Mouse (Mus musculus) splenic B cell, adult 2 months (primary cell): ENCODE data around the gene H2afx.
"Not testable (repeated sequence)": the region's sequence is repeated elsewhere in the genome, so short reads cannot be mapped to it uniquely, and the experiment has no call there.

Experiments used
- DNase-seq: peaks from one replicate; pipeline ENCODE4 v3.0.0-alpha.2; 2011; ENCODE audit warnings: low read depth, low spot score
- H3K27me3 ChIP-seq: 2 replicates; pipeline ENCODE4 v1.6.1; 2012; ENCODE audit warnings: mild to moderate bottlenecking, low read length, moderate library complexity, mixed read lengths; ENCODE audit not compliant: control insufficient read depth, poor library complexity, insufficient read depth, severe bottlenecking
- H3K36me3 ChIP-seq: 2 replicates; pipeline ENCODE4 v1.6.1; 2012; ENCODE audit warnings: mild to moderate bottlenecking, low read length, moderate library complexity, mixed read lengths; ENCODE audit not compliant: control insufficient read depth, poor library complexity, insufficient read depth, severe bottlenecking

H2afx gene

DNA sequence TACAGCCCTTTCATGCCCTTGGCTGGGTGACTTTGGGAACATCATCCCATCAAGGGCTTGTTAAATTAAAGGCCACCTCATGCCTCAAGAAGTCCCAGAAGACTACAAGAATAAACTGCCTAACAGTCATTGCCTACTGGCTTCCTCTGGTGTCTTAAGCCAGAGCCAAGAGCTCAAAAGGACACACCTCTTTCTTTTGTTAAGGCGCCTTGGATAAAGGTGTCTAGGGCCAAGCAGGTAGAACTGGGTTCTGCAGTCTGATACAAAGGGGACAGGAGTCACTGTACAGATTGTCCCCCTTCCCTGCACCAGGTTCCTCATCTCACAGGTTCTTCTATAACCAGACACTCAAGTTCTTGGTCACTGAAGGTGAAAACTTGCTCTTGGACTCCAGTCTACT lies 8.1 kb downstream of the H2afx start:
- Histone ChIP-seq H3K36me3 (peaks cover 7% of the 10 kb centered on the region), H3K27me3 (no peaks in the 10 kb centered on the region)
- DNase-seq: no peak

DNA sequence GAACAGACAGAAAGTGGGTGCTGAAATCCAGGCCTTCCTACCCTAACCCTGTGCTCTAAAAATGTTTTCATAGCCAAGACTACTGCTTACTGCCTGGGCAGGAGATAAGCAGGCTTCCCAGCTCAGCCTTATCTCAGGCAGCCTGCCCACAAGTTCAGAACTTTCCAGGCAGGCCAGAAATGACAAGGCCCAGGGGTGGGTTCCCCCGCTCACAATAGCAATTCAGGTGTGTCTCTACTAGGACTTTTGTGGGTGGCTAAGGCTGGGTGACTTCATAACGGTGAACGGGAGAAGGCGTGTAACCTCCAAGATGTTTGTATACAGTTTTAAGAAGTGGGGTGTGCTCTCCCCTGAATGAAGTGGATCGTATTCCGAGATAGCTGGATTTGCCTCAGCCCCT lies 8.8 kb downstream of the H2afx start:
- no peak for DNase-seq
- peaks cover 11% of the 10 kb centered on the region for H3K36me3 ChIP-seq
- H3K27me3 ChIP-seq: no peaks in the 10 kb centered on the region

DNA sequence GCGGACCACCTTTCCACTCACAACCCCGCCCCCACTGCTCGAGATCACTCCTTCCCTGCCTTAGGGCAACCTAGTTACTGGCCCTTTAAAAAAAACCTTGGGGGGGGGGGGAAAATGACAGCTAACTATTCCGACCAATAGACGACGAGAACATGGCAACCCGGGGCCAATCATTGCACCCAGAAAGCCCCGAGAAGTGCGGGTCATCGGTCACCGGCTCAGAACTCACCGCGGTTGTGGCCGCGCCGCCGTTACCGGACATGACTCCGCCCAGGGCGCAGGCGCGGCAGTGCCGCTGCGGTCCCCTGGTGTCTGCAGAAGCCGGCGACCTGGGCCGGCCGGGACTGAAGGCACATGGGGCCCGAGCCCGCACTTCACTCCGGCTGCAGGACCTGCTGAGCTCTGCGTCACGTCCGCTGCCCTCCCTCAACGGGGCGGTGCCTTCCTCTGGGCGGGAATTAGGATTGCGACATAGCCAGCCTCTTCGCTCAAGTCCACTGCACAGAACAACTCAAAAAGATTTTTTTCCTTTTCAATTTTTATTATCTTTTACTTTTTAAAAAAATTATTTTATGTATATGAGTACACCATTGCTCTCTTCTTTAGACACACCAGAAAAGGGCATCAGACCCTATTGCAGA lies 9.4 kb downstream of the H2afx start, which contains the start of gene Hmbs:
TSS of gene Hmbs (minus strand) at position 448 of the 641 bp plus-strand sequence.
- Histone ChIP-seq H3K36me3 (peaks cover 16% of the 10 kb centered on the region), H3K27me3 (no peaks in the 10 kb centered on the region)
- DNase-seq: peak; percentile 89

DNA sequence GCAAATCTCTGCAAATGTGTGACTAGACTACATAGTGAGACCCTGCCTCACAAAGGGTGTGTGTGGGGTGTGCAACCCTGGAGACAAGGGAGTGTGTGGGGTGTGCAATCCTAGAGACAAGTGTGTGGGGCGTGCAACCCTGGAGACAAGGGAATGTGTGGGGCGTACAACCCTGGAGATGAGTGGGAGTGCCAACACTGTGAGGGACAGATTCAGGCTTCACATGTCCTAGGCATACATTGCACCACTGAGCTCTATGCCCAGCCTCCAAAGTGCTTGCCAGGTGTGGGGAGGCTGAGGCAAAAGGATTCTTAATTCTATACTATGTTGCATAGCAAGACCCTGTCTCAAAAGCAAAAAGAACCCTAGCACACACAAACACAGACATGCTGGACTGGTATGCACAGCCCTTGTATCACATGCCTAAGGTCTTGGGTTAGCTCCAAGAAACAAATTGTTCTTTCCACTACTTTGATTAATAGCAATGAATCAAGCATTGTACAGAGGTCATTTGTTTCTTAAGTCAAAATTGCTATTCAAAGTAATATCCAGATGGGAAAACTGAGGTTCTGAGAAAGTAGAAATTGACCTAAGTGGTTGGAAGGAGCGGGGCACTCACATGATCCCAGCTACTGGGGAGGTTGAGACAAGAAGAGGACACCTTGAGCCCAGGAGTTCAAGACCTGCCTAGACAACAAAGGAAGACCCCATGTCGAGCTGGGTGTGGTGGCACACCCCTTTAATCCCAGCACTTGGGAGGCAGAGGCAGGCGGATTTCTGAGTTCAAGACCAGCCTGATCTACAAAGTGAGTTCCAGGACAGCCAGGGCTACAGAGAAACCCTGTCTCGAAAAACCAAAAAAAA lies 11.3 kb downstream of the H2afx start:
- no peak for DNase-seq
- peaks cover 21% of the 10 kb centered on the region for H3K36me3 ChIP-seq

DNA sequence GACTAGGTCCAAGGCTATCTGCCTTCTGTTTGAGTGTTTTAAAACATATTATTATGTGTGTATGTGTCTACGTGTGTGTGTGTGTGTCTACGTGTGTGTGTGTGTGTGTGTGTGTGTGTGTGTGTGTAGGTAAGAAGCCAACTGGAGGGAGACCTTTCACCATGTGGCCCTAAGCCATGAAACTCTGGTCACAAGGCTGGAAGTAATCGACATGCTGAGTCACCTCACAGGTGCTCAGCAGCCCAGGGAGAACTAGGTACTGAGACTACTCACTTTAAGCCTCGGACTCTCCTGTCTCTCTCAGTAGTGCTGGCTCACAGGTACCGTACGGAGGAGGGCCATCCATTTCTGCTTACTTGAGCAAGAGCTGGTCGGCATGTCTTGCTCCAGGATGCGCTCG lies 12.7 kb downstream of the H2afx start:
- Histone ChIP-seq H3K27me3 (no peaks in the 10 kb centered on the region), H3K36me3 (peaks cover 22% of the 10 kb centered on the region)
- DNase-seq: no peak

More for the DNA sequence above, 11.3 kb downstream of the H2afx start:
- H3K27me3 ChIP-seq: no peaks in the 10 kb centered on the region

DNA sequence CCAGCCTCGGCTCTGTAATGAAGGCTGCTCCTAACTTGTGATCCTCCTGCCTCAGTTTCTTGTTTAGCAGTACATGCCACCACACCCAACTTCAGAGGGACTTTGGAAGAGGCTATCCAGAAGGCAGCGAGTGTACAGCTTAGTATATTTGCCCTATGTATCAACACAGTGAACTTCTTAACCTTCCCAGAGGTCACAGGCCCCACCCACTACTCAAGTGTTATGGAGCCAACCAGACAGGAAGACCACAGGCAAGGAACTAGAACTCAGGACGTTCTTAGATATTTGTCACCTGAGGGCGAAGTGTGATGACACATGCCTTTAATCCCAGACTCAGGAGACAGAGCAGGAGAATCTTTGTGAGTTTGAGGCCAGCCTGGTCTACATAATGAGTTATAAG lies 13.1 kb downstream of the H2afx start:
- no peak for DNase-seq
- H3K27me3 ChIP-seq: no peaks in the 10 kb centered on the region
- H3K36me3 ChIP-seq: peaks cover 22% of the 10 kb centered on the region

DNA sequence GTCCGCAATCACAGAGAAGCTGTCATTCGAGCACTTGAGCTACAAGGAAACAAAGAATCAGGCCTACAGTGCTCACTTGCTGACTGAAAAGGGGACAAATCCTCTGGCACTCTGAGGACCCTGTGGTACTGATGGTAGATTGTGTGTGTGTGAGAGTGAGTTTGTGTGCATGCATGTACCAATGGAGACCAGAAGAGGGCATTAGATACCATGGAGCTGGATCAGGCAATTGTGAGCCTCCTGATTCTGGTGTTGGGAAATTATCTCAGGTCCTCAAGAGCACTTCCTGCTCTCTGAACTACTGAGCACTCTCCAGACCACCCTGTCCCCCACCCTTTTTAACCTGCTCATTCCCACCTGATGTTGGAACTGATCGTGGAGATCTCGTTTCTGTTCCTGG lies 14.1 kb downstream of the H2afx start:
- Histone ChIP-seq H3K27me3 (no peaks in the 10 kb centered on the region), H3K36me3 (peaks cover 29% of the 10 kb centered on the region)
- DNase-seq: no peak

DNA sequence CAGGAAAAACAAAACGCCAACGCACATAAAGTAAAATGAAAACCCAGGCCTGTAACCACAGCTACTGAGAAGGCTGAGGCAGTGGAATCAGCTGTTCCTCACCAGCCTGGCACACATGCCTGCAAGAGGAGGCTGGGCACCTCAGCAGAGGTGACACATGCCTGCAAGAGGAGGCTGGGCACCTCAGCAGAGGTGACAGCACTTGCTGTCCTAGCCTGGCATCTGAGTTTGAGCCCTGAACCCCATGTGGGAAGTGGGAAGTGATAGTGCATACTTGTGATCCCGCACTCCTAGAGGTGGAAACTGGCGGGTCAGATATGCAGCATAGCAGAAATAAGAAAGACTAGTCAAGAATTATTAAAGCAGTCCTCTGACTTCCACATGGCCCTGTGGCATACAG lies 16.9 kb downstream of the H2afx start:
- Histone ChIP-seq H3K36me3 (peaks cover 42% of the 10 kb centered on the region), H3K27me3 (no peaks in the 10 kb centered on the region)
- no peak for DNase-seq

DNA sequence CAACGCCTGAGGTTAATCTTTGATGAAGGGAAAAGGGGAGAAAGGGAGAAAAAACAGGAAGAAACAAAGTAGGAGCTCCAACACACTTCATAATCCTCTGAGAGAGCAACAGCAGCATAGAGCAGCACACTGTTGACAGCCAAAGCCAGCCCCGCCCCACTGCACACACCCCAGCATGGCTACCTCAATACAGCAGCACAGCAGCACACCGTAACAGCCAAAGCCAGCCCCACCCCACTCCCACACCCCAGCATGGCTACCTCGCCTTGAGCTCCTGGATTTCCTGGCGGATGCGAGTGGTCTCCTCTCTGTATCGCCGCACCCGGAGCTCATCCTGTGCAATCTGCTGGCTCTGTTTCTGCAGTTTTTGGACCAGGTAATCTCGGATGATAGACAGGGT lies 17.8 kb downstream of the H2afx start:
- DNase-seq: no peak
- peaks cover 41% of the 10 kb centered on the region for H3K36me3 ChIP-seq
- no peaks in the 10 kb centered on the region for H3K27me3 ChIP-seq

DNA sequence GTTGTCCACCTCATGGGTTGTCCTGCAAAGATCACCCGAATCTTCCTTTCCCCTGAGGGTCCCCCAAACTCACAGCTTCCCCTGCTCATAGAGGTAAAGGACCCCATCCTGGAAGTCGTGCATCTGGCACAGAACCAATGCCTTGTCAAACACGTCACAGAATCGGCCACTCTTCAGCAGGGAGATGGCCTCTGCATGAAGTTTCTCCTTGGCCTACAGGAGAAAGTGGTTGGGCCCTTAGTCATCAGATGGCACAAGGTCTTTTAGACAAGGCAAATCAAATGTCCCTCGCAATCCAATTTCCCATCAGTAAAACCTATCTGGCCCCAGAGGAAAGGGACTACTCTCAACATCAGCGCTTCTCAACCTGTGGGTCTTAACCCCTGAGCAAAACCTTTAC lies 18.6 kb downstream of the H2afx start:
- H3K36me3 ChIP-seq: peaks cover 40% of the 10 kb centered on the region
- H3K27me3 ChIP-seq: no peaks in the 10 kb centered on the region
- DNase-seq: no peak

DNA sequence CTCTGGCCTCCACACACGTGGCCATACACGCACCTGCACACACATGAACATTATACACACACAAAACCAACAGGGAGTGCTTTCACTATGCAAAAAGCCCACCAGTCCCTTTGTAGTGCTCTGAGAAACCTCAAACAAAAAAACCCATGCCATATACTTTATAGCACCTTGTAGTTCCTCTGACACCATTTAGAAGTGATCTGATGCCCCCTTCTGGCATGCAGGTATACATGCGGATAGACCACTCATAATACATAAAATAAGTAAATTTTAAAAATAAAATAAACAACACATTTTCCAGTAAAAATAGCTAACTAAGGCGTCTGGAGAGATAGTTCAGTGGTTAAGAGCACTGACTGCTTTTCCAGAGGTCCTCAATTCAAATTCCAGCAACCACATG lies 22.7 kb downstream of the H2afx start:
- DNase-seq: peak; percentile 77
- H3K36me3 ChIP-seq: peaks cover 32% of the 10 kb centered on the region

DNA sequence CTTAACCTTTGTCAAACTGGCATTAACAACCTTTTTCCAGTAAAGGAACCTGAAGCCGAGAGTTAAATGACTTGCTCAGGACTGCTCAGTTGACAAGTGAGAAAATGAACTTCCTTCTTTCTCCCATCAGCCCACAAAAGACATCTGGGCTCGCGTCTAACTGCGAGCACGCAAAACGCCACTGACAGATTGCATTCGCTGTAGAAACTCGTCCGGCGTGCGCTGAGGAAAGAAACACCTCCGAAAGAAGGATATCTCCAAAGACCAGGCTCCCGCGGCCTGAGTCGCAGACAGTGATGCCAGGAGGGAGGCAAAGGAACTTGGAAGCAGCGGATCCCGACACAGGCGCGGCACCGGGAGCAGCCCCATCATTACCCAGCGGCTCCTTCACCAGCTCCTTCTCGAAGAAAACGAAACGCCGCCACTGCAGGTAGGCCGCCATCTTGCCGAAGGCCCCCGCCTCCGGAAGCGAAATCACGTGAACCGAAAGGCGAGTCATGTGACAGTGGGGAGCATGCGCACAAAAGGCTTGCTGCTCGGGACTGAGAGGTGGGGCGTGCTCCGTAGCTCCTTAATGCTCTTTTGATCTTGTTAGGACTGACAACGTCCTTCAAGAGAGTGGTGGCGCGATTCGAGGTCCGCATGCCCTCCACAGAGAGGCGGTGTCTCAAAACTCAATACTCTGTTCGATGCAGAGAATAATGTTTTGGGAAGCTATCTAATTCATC lies 26.9 kb downstream of the H2afx start, which contains the start of gene Vps11:
TSS of gene Vps11 (minus strand) at position 481 of the 728 bp plus-strand sequence.
- H3K27me3 ChIP-seq: no peaks in the 10 kb centered on the region

More for the DNA sequence above, 22.7 kb downstream of the H2afx start:
- H3K27me3 ChIP-seq: no peaks in the 10 kb centered on the region

DNA sequence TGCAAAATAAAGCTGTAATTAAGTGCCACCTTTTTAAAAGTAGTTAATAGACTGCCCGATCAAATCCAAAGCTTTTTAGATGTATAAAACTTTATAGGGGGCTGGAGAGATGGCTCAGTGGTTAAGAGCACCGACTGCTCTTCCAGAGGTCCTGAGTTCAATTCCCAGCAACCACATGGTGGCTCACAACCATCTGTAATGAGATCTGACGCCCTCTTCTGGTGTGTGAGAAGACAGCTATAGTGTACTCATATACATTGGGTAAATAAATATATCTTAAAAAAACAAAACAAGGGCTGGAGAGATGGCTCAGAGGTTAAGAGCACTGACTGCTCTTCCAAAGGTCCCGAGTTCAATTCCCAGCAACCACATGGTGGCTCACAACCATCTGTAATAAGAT lies 27.4 kb downstream of the H2afx start:
- not testable (repeated sequence) for H3K27me3 ChIP-seq, H3K36me3 ChIP-seq, DNase-seq

More for the DNA sequence above, 26.9 kb downstream of the H2afx start, which contains the start of gene Vps11:
- H3K36me3 ChIP-seq: peaks cover 13% of the 10 kb centered on the region
- peak; percentile 99 for DNase-seq

DNA sequence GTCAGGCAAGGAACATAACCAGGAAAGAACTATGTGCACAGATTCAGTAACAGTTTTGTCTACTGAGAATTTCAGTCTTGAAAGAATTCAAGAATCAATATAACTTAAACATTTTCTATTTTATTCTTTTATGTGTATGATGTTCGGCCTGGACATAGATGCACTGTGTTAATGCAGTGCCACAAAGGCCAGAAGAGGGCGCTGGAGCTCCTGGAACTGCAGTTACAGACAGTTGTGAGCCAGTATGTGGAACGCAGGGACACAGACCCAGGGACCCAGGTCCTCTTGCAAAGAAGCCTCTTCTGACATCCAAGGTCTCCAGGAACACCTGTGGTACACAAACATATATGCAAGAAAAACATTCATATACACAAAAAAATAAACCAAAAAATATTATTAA lies 30.0 kb downstream of the H2afx start:
- no peaks in the 10 kb centered on the region; the same call in 1 of the 2 replicates for H3K36me3 ChIP-seq
- peak; percentile 60 for DNase-seq
- H3K27me3 ChIP-seq: no peaks in the 10 kb centered on the region

DNA sequence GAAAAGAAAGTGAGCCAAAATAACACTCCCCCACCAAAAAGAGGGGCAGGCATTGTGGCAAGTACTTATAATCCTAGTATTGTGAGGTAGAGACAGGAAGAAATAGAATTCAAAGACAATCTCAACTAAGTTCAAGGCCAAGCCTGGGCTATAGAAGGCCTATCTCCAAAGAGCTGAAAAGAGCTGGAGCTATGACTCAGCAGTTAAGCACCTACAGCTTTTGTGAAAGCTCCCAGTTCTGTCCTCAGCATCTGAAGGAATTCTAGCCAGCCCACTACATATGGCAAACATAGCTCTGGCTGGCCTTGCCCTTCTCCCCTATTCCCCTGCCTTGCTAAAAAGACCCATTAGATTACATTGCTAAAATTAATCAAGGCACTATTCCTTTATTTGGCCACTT lies 38.9 kb downstream of the H2afx start:
- no peak for DNase-seq
- Histone ChIP-seq H3K36me3 (no peaks in the 10 kb centered on the region), H3K27me3 (no peaks in the 10 kb centered on the region)
